Mouse (Mus musculus): ENCODE measurements around the gene Tbc1d9b. TPM values are rescaled to one million over a fixed set of nuclear protein-coding genes. Genes with fewer than 3 reads are reported as not detected.

The Tbc1d9b gene
- polyA plus RNA-seq, 2 experiments, result 8.4 to 9.5 TPM

DNA sequence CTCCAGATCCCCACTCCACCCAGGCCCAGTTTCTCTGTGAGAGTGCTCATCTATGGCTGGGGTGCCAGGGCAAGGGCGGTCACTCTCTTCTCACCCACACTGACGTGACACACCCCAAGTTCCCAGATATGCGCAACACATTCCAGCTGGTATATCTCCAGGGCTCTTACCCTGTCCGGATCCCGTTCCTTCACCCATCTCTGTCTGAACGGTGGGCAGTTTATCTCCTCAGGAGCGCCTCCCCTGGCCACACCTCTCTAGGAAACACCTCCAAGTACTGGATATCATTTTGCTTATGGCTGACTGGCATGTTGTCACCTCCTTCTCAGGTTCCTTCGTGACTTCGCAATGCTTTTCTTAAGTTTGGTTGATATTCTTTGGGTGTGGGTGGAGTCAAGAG is 84.4 kb downstream of the Tbc1d9b start:
- ATAC-seq (ENCODE audit: insufficient read depth), result no peak

DNA sequence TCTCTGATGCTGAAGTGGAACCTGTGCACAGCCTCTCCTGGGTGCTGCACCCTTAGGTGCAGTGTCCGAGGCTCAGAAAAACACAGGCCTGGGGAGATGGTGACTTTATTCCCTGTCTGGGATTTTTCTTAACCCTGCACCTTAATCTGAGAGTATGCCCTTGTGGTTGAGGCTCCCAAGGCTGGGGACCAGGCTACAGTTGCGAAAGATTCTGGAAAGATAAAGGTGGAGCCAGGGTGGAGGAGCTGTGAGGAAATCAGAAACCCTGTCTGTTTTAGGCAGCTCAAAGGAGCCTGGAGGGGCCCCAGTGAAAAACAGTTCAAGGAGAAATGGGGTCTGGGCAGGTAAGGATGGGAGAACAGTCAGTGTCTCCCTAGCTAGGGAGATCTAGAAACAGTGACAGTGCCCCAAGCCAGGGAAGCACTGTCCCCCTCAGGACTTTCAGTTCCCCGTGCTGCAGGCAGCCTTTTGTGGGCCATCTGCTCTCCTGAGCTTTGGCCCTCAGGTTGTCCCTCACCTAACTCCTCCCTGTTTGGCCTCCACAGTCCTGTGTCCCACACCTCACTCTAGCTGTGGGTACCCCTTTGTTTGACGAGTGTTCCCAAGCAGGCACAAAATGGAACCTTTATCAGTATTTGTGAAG is 85.6 kb downstream of the Tbc1d9b start:
- no peak overlapping the region for H3K4me3 ChIP-seq (ENCODE audit: insufficient read depth in 1 of 2, low read depth in 2 of 2, low read length in 2 of 2)
- no peaks in the 10 kb centered on the region for H3K9me3 ChIP-seq (ENCODE audit: control insufficient read depth, low read length)
- H3K9ac ChIP-seq (replicated peaks), result no peak overlapping the region
- no peak overlapping the region for H3K27ac ChIP-seq
- no peak for DNase-seq (ENCODE audit: low read depth in 3 of 3, low spot score in 3 of 3)
- 58% methylated on average over 4 of the region's 4 CpGs for WGBS (ENCODE audit: insufficient replicate concordance)
- ATAC-seq (ENCODE audit: insufficient read depth), result no peak
- H3K4me1 ChIP-seq (replicated peaks; ENCODE audit: control insufficient read depth in 2 of 2, insufficient read depth in 2 of 2, low read length in 1 of 2), result peaks cover 25 to 47% of the 10 kb centered on the region in 2 experiments
- H3K36me3 ChIP-seq (replicated peaks; ENCODE audit: control insufficient read depth, insufficient read depth, low read depth), result no peaks in the 10 kb centered on the region
- TF ChIP-seq EP300 (IDR thresholded peaks at IDR 0.05; ENCODE audit: low read depth), result no peak
- no peak for TF ChIP-seq CTCF (IDR thresholded peaks at IDR 0.05; ENCODE audit: low read depth)
- no peaks in the 10 kb centered on the region for H3K27me3 ChIP-seq (ENCODE audit: control insufficient read depth, insufficient read depth, low read length)
- no peak overlapping the region for H3K4me2 ChIP-seq (ENCODE audit: low read depth)

More for the DNA sequence above, 84.4 kb downstream of the Tbc1d9b start:
- H3K4me3 ChIP-seq (ENCODE audit: insufficient read depth in 1 of 2, low read depth in 2 of 2, low read length in 2 of 2), result no peak overlapping the region
- no peaks in the 10 kb centered on the region for H3K9me3 ChIP-seq (ENCODE audit: control insufficient read depth, low read length)
- H3K27ac ChIP-seq, result 0 out of 2 replicates have a peak overlapping the region, but pooled peaks have one; percentile 4
- peak overlapping the region; percentile 4; the same call in 1 of the 2 replicates for H3K4me2 ChIP-seq (ENCODE audit: low read depth)
- TF ChIP-seq CTCF (IDR thresholded peaks at IDR 0.05; ENCODE audit: low read depth) (no peak), EP300 (IDR thresholded peaks at IDR 0.05; ENCODE audit: low read depth) (no peak)
- DNase-seq (ENCODE audit: low read depth in 3 of 3, low spot score in 3 of 3), result no peak
- peaks cover 35 to 55% of the 10 kb centered on the region in 2 experiments for H3K4me1 ChIP-seq (replicated peaks; ENCODE audit: control insufficient read depth in 2 of 2, insufficient read depth in 2 of 2, low read length in 1 of 2)
- WGBS (ENCODE audit: insufficient replicate concordance), result 44% methylated on average over 9 of the region's 9 CpGs
- no peak overlapping the region for H3K9ac ChIP-seq (replicated peaks)
- no peaks in the 10 kb centered on the region for H3K27me3 ChIP-seq (ENCODE audit: control insufficient read depth, insufficient read depth, low read length)
- H3K36me3 ChIP-seq (replicated peaks; ENCODE audit: control insufficient read depth, insufficient read depth, low read depth), result no peaks in the 10 kb centered on the region

DNA sequence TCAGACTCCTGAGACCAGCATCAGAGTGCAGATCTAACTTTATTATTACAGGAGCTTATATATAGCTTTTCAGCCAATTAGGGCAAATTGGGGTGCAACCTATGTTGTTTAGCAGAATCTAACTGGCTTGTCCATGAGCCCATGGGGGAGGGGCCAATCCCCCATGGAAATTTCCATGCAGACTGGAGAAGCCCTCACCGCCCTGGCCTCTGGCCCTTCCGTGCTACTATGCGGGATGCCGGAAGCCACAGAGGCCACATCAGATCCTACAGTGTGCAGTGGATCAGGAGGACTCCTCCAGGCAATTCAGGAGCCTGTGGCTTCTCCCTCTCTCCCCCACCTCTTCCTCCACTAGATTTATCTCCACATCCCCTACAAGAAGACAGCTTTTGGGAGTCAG is 86.6 kb downstream of the Tbc1d9b start:
- DNase-seq (ENCODE audit: low read depth in 3 of 3, low spot score in 3 of 3) (no peak), ATAC-seq (ENCODE audit: insufficient read depth) (no peak)
- Histone ChIP-seq H3K4me3 (ENCODE audit: insufficient read depth in 1 of 2, low read depth in 2 of 2, low read length in 2 of 2) (no peak overlapping the region), H3K27me3 (ENCODE audit: control insufficient read depth, insufficient read depth, low read length) (no peaks in the 10 kb centered on the region), H3K9me3 (ENCODE audit: control insufficient read depth, low read length) (no peaks in the 10 kb centered on the region), H3K4me1 (replicated peaks; ENCODE audit: control insufficient read depth in 2 of 2, insufficient read depth in 2 of 2, low read length in 1 of 2) (peaks cover 25 to 43% of the 10 kb centered on the region in 2 experiments), H3K4me2 (ENCODE audit: low read depth) (no peak overlapping the region), H3K9ac (replicated peaks) (no peak overlapping the region), H3K27ac (no peak overlapping the region), H3K36me3 (replicated peaks; ENCODE audit: control insufficient read depth, insufficient read depth, low read depth) (no peaks in the 10 kb centered on the region)
- TF ChIP-seq CTCF (IDR thresholded peaks at IDR 0.05; ENCODE audit: low read depth) (no peak), EP300 (IDR thresholded peaks at IDR 0.05; ENCODE audit: low read depth) (no peak)
- 59% methylated on average over 4 of the region's 4 CpGs for WGBS (ENCODE audit: insufficient replicate concordance)

DNA sequence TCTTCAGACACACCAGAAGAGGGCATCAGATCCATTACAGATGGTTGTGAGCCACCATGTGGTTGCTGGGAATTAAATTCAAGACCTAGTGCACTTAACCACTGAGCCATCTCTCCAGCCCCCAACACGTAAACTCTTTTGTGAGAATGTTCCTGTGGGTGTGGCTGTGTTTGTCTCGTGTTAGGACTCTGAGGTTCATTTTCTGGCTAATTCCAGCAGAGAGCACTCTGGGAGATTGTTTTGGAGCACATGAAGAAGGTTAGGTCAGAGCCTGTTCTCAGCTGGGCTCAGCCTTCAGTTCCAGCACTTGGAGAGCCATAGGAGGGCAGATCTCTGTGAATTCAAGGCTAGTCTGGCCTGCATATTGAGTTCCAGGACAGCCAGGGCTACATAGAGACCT is 88.6 kb downstream of the Tbc1d9b start:
- Histone ChIP-seq H3K4me3 (ENCODE audit: insufficient read depth in 1 of 2, low read depth in 2 of 2, low read length in 2 of 2) (no peak overlapping the region), H3K4me2 (ENCODE audit: low read depth) (no peak overlapping the region), H3K9me3 (ENCODE audit: control insufficient read depth, low read length) (no peaks in the 10 kb centered on the region), H3K9ac (replicated peaks) (no peak overlapping the region), H3K36me3 (replicated peaks; ENCODE audit: control insufficient read depth, insufficient read depth, low read depth) (no peaks in the 10 kb centered on the region), H3K27ac (no peak overlapping the region), H3K27me3 (ENCODE audit: control insufficient read depth, insufficient read depth, low read length) (no peaks in the 10 kb centered on the region), H3K4me1 (replicated peaks; ENCODE audit: control insufficient read depth in 2 of 2, insufficient read depth in 2 of 2, low read length in 1 of 2) (peaks cover 36 to 51% of the 10 kb centered on the region in 2 experiments)
- 41% methylated on average over 2 of the region's 2 CpGs for WGBS (ENCODE audit: insufficient replicate concordance)
- no peak for ATAC-seq (ENCODE audit: insufficient read depth)
- TF ChIP-seq CTCF (IDR thresholded peaks at IDR 0.05; ENCODE audit: low read depth), result peak; percentile 12; the same call in 1 of the 2 replicates
- TF ChIP-seq EP300 (IDR thresholded peaks at IDR 0.05; ENCODE audit: low read depth), result no peak
- no peak for DNase-seq (ENCODE audit: low read depth in 3 of 3, low spot score in 3 of 3)

Other genes starting within 250 kb of the Tbc1d9b start
- gene Rasgef1c, start 229.6 kb upstream of the Tbc1d9b start, polyA plus RNA-seq (2012; rRNA removed), result 0.04 TPM in 1 of 2 replicates, not detected in the other
- not detected in 2 replicates for gene Rasgef1c, start 229.6 kb upstream of the Tbc1d9b start, polyA plus RNA-seq (2014; fragmentation: Nextera tagmentation; extraction: Ambion mirVana)
- 11.2 and 16.0 TPM in 2 replicates for gene Rnf130, start 106.0 kb upstream of the Tbc1d9b start, polyA plus RNA-seq (2012; rRNA removed)
- gene Rnf130, start 106.0 kb upstream of the Tbc1d9b start, polyA plus RNA-seq (2014; fragmentation: Nextera tagmentation; extraction: Ambion mirVana), result 36.3 and 36.4 TPM in 2 replicates
- 7.4 and 7.6 TPM in 2 replicates for gene Mrnip, start 43.0 kb downstream of the Tbc1d9b start, polyA plus RNA-seq (2012; rRNA removed)
- gene Mrnip, start 43.0 kb downstream of the Tbc1d9b start, polyA plus RNA-seq (2014; fragmentation: Nextera tagmentation; extraction: Ambion mirVana), result 8.5 and 9.3 TPM in 2 replicates
- gene Sqstm1, start 79.4 kb downstream of the Tbc1d9b start, polyA plus RNA-seq (2012; rRNA removed), result 36.8 and 43.7 TPM in 2 replicates
- gene Sqstm1, start 79.4 kb downstream of the Tbc1d9b start, polyA plus RNA-seq (2014; fragmentation: Nextera tagmentation; extraction: Ambion mirVana), result 103 and 117 TPM in 2 replicates
- gene Mgat4b, start 79.5 kb downstream of the Tbc1d9b start, polyA plus RNA-seq (2012; rRNA removed), result 14.8 and 16.6 TPM in 2 replicates
- 5.7 and 9.5 TPM in 2 replicates for gene Mgat4b, start 79.5 kb downstream of the Tbc1d9b start, polyA plus RNA-seq (2014; fragmentation: Nextera tagmentation; extraction: Ambion mirVana)
- 0.54 and 0.81 TPM in 2 replicates for gene Ltc4s, start 107.2 kb downstream of the Tbc1d9b start, polyA plus RNA-seq (2012; rRNA removed)
- gene Ltc4s, start 107.2 kb downstream of the Tbc1d9b start, polyA plus RNA-seq (2014; fragmentation: Nextera tagmentation; extraction: Ambion mirVana), result 0.61 and 0.83 TPM in 2 replicates
- gene Maml1, start 160.9 kb downstream of the Tbc1d9b start, polyA plus RNA-seq (2012; rRNA removed), result 3.3 and 3.4 TPM in 2 replicates
- 1.9 and 2.5 TPM in 2 replicates for gene Maml1, start 160.9 kb downstream of the Tbc1d9b start, polyA plus RNA-seq (2014; fragmentation: Nextera tagmentation; extraction: Ambion mirVana)
- gene Canx, start 194.3 kb downstream of the Tbc1d9b start, polyA plus RNA-seq (2012; rRNA removed), result 55.3 and 91.6 TPM in 2 replicates
- 136 and 143 TPM in 2 replicates for gene Canx, start 194.3 kb downstream of the Tbc1d9b start, polyA plus RNA-seq (2014; fragmentation: Nextera tagmentation; extraction: Ambion mirVana)
- gene Cby3, start 223.1 kb downstream of the Tbc1d9b start, polyA plus RNA-seq (2012; rRNA removed), result 0.08 TPM in 1 of 2 replicates, not detected in the other
- not detected in 2 replicates for gene Cby3, start 223.1 kb downstream of the Tbc1d9b start, polyA plus RNA-seq (2014; fragmentation: Nextera tagmentation; extraction: Ambion mirVana)
- gene Hnrnph1, start 245.6 kb downstream of the Tbc1d9b start, polyA plus RNA-seq (2012; rRNA removed), result 163 and 200 TPM in 2 replicates
- 101 and 120 TPM in 2 replicates for gene Hnrnph1, start 245.6 kb downstream of the Tbc1d9b start, polyA plus RNA-seq (2014; fragmentation: Nextera tagmentation; extraction: Ambion mirVana)